Mouse (Mus musculus) lung, postnatal 0 days (tissue): ENCODE data around the gene Pabpn1.
A peak's percentile ranks its signal among the peaks of the same experiment; 100 is the strongest.

Experiments used
- CTCF ChIP-seq: IDR thresholded peaks from 2 replicates; pipeline ENCODE4 v1.5.1; 2016; ENCODE audit warnings: antibody characterized with exemption, mild to moderate bottlenecking
- EP300 ChIP-seq: IDR thresholded peaks from 2 replicates; pipeline ENCODE4 v1.6.1; 2016; ENCODE audit warnings: antibody characterized with exemption, mild to moderate bottlenecking, control low read depth

DNA sequence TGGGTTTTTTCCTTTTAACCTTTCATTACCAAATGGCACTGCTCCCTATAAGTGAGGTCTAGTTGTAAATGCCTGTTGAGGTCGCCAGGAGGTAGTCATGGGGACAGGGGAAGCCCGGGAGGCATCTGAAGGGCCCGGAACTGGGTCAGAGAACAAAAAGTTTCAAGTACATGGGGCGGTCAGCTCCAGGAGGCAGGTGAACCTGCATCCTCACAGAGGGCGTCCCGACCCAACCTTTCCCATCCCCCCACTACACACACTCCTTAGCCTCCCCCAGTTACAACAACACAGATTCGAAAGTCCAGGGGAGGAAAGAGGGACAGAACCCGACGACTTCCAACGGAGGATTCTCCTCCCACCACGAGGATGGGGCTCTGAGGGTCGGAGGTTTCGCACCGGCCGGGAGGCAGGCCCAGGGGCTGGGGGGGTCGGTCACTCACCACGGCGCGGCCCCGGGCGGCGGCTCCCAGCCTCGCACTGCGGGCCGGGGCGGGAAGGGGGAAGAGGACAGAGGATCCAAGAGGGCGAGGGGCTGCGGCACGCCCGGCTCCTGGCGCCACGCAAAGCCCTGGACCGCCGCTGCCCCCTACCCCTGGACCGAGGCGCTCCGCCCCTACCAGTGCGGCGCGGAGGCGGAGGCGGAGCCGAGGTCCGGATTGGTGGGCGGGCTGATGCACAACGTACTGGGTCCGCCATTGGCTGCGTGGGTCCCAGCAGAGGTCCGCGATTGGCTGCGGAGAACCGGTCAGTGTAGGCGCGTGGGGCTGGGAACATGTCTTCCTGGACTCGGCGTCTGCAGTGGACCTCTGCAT is 28.6 kb upstream of the Pabpn1 start:
- TF ChIP-seq CTCF (peak; percentile 39), EP300 (no peak)
